Mouse (Mus musculus) liver, postnatal 0 days (tissue): ENCODE measurements at regions not wholly inside any gene's neighbourhood (a gene's known extent, or its start where the extent isn't known, plus 50 kb on each side); places are given as distances from the start of the nearest gene placed in this dataset.

ENCODE experiments used
- ATAC-seq: fragments of 200-750 bp; cut with Nextera tagmentation; 2 replicates; pipeline ENCODE4 v1.8.0; 2017; ENCODE audit warnings: mild to moderate bottlenecking, moderate library complexity
- DNase-seq: peaks from one replicate; pipeline ENCODE4 v3.0.0-alpha.2; 2016
- H3K27ac ChIP-seq: fragments of 300-500 bp; sonication (generic); 2 replicates; pipeline ENCODE4 v1.5.1; 2014; ENCODE audit warnings: antibody characterized with exemption, moderate library complexity, mild to moderate bottlenecking, low read depth
- H3K27me3 ChIP-seq: fragments of 300-500 bp; sonication (generic); 2 replicates; pipeline ENCODE4 v1.6.1; 2014; ENCODE audit warnings: low read length, control low read depth, mixed read lengths; ENCODE audit not compliant: insufficient read depth
- H3K36me3 ChIP-seq: fragments of 300-500 bp; sonication (generic); replicated peaks from 2 replicates; pipeline ENCODE4 v1.6.1; 2014; ENCODE audit warnings: mild to moderate bottlenecking, control low read depth, low read length, moderate library complexity, mixed read lengths; ENCODE audit not compliant: insufficient read depth
- H3K4me1 ChIP-seq: fragments of 300-500 bp; sonication (generic); 2 replicates; pipeline ENCODE4 v1.6.1; 2014; ENCODE audit warnings: antibody characterized with exemption, mild to moderate bottlenecking, control low read depth; ENCODE audit not compliant: insufficient read depth
- H3K4me2 ChIP-seq: fragments of 300-500 bp; sonication (generic); 2 replicates; pipeline ENCODE4 v1.6.1; 2014; ENCODE audit warnings: low read depth, mild to moderate bottlenecking, low read length, moderate library complexity, mixed read lengths
- H3K4me3 ChIP-seq: fragments of 300-500 bp; sonication (generic); 2 replicates; pipeline ENCODE4 v1.5.1; 2014; ENCODE audit warnings: low read depth, low read length
- H3K9ac ChIP-seq: fragments of 300-500 bp; sonication (generic); replicated peaks from 2 replicates; pipeline ENCODE4 v1.6.1; 2014; ENCODE audit warnings: mild to moderate bottlenecking, moderate library complexity
- H3K9me3 ChIP-seq: fragments of 300-500 bp; sonication (generic); 2 replicates; pipeline ENCODE4 v1.6.1; 2016; ENCODE audit warnings: mild to moderate bottlenecking, control low read depth, low read length, mixed read lengths
- CTCF ChIP-seq: sonication (generic); IDR thresholded peaks from 2 replicates; pipeline ENCODE4 v1.5.1; 2016; ENCODE audit warnings: antibody characterized with exemption, low read depth
- EP300 ChIP-seq: IDR thresholded peaks from 2 replicates; pipeline ENCODE4 v1.6.1; 2016; ENCODE audit warnings: antibody characterized with exemption, low read depth, mild to moderate bottlenecking
- WGBS: fragments of 180-500 bp; shearing (Covaris S2); extraction: QIAGEN DNeasy Blood & Tissue Kit; methylation state at CpG from one replicate; pipeline ENCODE4 v1.1.7; 2014; ENCODE audit not compliant: insufficient replicate concordance; 5-methylcytosine and 5-hydroxymethylcytosine counted together

DNA sequence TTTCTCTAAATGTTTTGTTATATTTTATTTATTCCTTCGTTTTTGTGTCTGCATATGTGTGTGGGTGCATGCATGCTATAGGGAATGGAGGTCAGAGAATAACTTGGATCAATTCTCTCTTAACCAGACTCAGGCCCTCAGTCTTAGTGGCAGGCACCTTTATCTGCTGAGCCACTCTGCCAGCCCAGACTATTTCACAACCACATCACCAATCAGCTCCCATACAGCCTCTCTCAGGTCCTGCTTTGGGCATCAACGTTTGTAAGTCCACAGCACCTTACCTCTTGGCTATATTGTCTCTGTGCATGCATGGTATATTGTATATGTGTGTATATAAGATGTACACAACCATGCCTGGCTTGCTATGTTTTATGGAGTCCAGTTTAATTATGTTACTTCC, 159.9 kb downstream of the Rab11fip4 start:
- Histone ChIP-seq H3K9ac (no peak overlapping the region), H3K4me2 (no peak overlapping the region), H3K27ac (peak overlapping the region; percentile 11; the same call in 1 of the 2 replicates), H3K36me3 (no peaks in the 10 kb centered on the region), H3K27me3 (no peaks in the 10 kb centered on the region), H3K4me1 (peaks cover 10% of the 10 kb centered on the region), H3K4me3 (no peak overlapping the region), H3K9me3 (no peaks in the 10 kb centered on the region)
- ATAC-seq (no peak), DNase-seq (no peak)
- no peak for TF ChIP-seq EP300
- no peak for TF ChIP-seq CTCF
- 26% methylated on average over 2 of the region's 2 CpGs for WGBS

DNA sequence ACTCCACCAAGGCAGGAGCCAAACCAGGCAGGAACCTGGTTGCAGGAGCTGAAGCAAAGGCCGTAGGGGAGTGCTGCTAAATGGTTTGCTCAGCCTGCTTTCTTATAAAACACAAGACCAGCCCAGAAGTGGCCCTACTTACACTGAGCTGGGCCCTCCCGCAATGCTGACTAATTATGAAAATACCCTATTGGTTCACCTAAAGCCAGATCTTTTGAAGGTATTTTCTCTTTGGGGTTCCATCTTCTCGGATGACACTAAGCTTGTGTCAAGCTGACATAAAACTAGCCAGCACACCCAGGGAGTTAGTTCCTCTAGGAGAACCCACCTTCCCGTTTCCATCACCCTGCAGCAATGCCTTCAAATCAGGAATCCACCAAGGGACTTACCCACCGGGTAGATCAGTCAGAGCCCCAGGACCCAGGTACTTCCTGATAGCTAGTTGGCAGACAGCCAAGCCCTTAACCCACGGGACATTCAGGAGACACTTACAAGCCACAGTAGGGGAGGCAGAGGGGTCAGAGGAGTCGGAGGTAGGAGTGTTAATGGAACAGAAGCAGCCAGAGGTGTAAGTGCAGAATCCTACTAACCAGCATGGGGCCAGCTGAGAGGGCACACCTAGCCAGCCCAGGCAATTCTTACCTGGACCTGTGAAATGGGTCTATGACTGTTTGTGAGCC, 158.9 kb downstream of the Rab11fip4 start:
- Histone ChIP-seq H3K4me1 (peaks cover 10% of the 10 kb centered on the region), H3K27ac (no peak overlapping the region), H3K9me3 (no peaks in the 10 kb centered on the region), H3K36me3 (no peaks in the 10 kb centered on the region), H3K4me3 (no peak overlapping the region), H3K27me3 (no peaks in the 10 kb centered on the region), H3K4me2 (no peak overlapping the region), H3K9ac (no peak overlapping the region)
- no peak for ATAC-seq
- TF ChIP-seq EP300, result no peak
- TF ChIP-seq CTCF, result no peak
- WGBS, result 51% methylated on average over 7 of the region's 7 CpGs
- DNase-seq, result no peak

DNA sequence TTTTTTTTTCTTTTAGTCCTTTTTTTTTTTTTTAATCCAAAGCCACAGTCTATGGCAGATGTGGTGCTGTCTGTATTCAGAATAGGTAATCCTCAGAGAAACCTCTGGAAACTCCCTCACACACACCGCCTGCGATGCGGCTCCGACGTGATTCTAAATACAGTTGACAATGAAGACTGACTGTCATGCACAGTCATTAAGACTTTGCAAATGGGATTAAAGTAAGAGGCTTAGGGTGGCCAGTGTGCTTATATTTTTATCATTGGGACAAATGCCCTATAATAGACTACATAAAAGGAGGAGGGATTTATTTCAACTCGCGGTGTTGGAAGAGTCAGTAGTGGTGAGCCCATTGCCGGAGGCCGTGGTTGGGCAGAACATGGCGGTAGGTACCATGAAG, 158.1 kb downstream of the Rab11fip4 start:
- Histone ChIP-seq H3K4me1 (peaks cover 10% of the 10 kb centered on the region), H3K9ac (no peak overlapping the region), H3K36me3 (no peaks in the 10 kb centered on the region), H3K27ac (no peak overlapping the region), H3K27me3 (no peaks in the 10 kb centered on the region), H3K4me3 (no peak overlapping the region), H3K4me2 (no peak overlapping the region), H3K9me3 (no peaks in the 10 kb centered on the region)
- no peak for ATAC-seq
- 92% methylated on average over 10 of the region's 10 CpGs for whole genome bisulfite sequencing
- DNase-seq, result no peak
- TF ChIP-seq EP300, result no peak
- TF ChIP-seq CTCF, result no peak

DNA sequence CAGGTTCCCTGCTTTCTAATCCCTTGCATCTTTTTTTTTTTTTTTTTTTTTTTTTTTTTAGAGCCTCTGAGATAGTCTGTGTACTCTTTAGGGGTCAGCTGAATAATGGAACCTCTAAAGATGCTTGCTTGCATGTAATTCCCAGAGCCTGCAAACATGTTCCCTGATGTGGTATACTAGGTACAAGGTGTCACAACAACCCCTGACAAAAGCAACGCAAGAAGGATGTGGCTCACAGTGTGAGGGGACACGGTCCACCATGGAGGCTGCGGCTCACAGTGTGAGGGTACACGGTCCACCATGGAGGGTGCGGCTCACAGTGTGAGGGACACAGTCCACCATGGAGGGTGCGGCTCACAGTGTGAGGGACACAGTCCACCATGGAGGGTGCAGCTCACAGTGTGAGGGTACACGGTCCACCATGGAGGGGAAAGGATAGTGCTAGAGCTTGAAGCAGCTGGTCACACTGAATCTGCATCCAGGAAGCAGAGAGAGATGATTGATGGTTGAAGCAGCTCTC, 157.7 kb downstream of the Rab11fip4 start:
- Histone ChIP-seq H3K36me3 (no peaks in the 10 kb centered on the region), H3K27ac (no peak overlapping the region), H3K4me2 (no peak overlapping the region), H3K9me3 (no peaks in the 10 kb centered on the region), H3K4me3 (no peak overlapping the region), H3K9ac (no peak overlapping the region), H3K4me1 (peaks cover 8% of the 10 kb centered on the region), H3K27me3 (no peaks in the 10 kb centered on the region)
- DNase-seq (no peak), ATAC-seq (no peak)
- TF ChIP-seq EP300, result no peak
- no peak for TF ChIP-seq CTCF
- WGBS, result 86% methylated on average over 7 of the region's 7 CpGs

DNA sequence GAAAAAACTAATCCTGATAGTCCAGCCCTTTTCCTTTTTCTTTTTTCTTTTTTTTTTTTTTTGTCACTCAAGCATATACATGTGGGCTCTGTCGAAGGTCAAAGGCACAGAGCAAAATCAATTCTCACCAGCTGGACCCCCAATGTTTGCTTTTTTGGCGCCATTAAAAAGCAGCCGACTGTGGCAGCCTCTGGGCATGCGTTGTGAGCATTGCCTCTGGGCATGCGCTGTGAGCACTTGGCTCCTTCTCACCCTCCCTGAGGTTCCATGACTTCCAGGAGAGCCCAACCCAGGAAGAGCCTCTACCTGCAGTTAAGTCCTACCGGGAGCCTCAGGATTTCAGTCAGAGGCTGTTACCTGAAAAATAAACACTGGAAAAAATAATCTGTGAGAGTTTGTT, 156.8 kb downstream of the Rab11fip4 start:
- Histone ChIP-seq H3K27ac (peak overlapping the region; percentile 96), H3K4me1 (peaks cover 7% of the 10 kb centered on the region; the same call in 1 of the 2 replicates), H3K9me3 (no peaks in the 10 kb centered on the region), H3K4me2 (peak overlapping the region; percentile 63; the same call in 1 of the 2 replicates), H3K36me3 (no peaks in the 10 kb centered on the region), H3K9ac (peak overlapping the region; percentile 66; the same call in 1 of the 2 replicates), H3K4me3 (0 out of 2 replicates have a peak overlapping the region, but pooled peaks have one; percentile 37), H3K27me3 (no peaks in the 10 kb centered on the region)
- ATAC-seq (0 out of 2 replicates have a peak, but pooled peaks have one; percentile 18), DNase-seq (peak; percentile 46)
- no peak for TF ChIP-seq CTCF
- TF ChIP-seq EP300, result no peak
- WGBS, result 54% methylated on average over 6 of the region's 6 CpGs
